Mouse (Mus musculus) C2C12 (cell line): ENCODE results near the gene Cntnap2. TPM values are rescaled to one million over a fixed set of nuclear protein-coding genes. Genes with fewer than 3 reads are reported as not detected.

Source experiments
- H3K27me3 ChIP-seq: one replicate; pipeline ENCODE4 v1.6.1; 2011; ENCODE audit not compliant: control insufficient read depth, insufficient read depth, insufficient read length
- H3K36me3 ChIP-seq: one replicate; pipeline ENCODE4 v1.6.1; 2011; ENCODE audit not compliant: control insufficient read depth, insufficient read depth
- H3K4me3 ChIP-seq: one replicate; pipeline ENCODE4 v1.5.1; 2011; ENCODE audit warnings: mild to moderate bottlenecking, control low read depth; ENCODE audit not compliant: poor library complexity, insufficient read depth, severe bottlenecking
- H3K79me2 ChIP-seq: one replicate; pipeline ENCODE4 v1.6.1; 2011; ENCODE audit not compliant: control insufficient read depth, insufficient read depth
- H3K79me3 ChIP-seq: one replicate; pipeline ENCODE4 v1.6.1; 2011; ENCODE audit warnings: low read depth, control low read depth
- H3ac ChIP-seq: one replicate; pipeline ENCODE3; 2011; ENCODE audit warnings: low read depth; ENCODE audit not compliant: control insufficient read depth, insufficient read length
- CEBPB ChIP-seq: IDR thresholded peaks from one replicate; pipeline ENCODE4 v1.6.1; 2011; ENCODE audit warnings: low read depth, mild to moderate bottlenecking, control low read depth, moderate library complexity
- CTCF ChIP-seq: IDR thresholded peaks from one replicate; pipeline ENCODE4 v1.5.1; 2011; ENCODE audit not compliant: control insufficient read depth, insufficient read depth, insufficient read length
- FOSL1 ChIP-seq: IDR thresholded peaks from one replicate; pipeline ENCODE4 v1.8.0; 2011; ENCODE audit warnings: mild to moderate bottlenecking, low read length; ENCODE audit not compliant: poor library complexity, insufficient read depth, severe bottlenecking
- MAX ChIP-seq: IDR thresholded peaks from one replicate; pipeline ENCODE4 v1.6.1; 2011; ENCODE audit warnings: mild to moderate bottlenecking, control low read depth
- MYOD1 ChIP-seq: IDR thresholded peaks from one replicate; pipeline ENCODE4 v1.6.1; 2011; ENCODE audit warnings: low read depth; ENCODE audit not compliant: control insufficient read depth, insufficient read length
- MYOG ChIP-seq: IDR thresholded peaks from one replicate; pipeline ENCODE4 v1.6.1; 2011; ENCODE audit not compliant: control insufficient read depth, insufficient read length; ENCODE audit errors: extremely low read depth
- USF1 ChIP-seq: IDR thresholded peaks from one replicate; pipeline ENCODE4 v1.6.1; 2011; ENCODE audit warnings: low read depth, mild to moderate bottlenecking, control low read depth, moderate library complexity
- polyA plus RNA-seq: library from polyadenylated mRNA; unstranded; fragments of >200 nt; fragmentation: generic; extraction: Trizol; gene quantifications from one replicate; pipeline ENCODE4 v1.2.1, GENCODE M21; 2012; ENCODE audit warnings: missing spikeins

Cntnap2 gene
- polyA plus RNA-seq, 1 experiment: 0.02 TPM

DNA sequence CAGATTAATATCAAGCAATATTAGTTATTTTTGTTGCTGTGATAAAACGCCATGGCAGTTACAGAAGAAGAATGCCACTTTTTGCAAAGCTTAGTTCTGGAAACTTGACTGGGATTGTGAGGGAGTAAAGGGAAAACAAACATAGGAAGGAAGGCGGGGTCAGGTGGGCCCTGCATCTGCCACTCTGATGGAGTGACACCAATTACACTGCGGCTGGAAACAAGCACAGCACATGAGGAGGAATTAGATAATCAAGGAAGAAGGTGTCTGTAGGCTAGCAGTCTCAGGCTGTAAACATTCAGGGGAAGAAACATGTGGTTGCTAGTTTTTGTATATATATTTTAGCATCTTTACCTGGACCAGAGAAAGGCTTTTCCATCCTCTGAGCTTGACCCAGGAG lies 2233.3 kb downstream of the Cntnap2 start:
- TF ChIP-seq MYOD1 (no peak), USF1 (no peak), MAX (no peak), FOSL1 (no peak), CTCF (no peak), CEBPB (no peak), MYOG (no peak)
- Histone ChIP-seq H3K79me3 (no peaks in the 10 kb centered on the region), H3K79me2 (no peaks in the 10 kb centered on the region), H3K4me3 (no peak overlapping the region), H3K27me3 (no peaks in the 10 kb centered on the region), H3K36me3 (no peaks in the 10 kb centered on the region), H3ac (no peak overlapping the region)

DNA sequence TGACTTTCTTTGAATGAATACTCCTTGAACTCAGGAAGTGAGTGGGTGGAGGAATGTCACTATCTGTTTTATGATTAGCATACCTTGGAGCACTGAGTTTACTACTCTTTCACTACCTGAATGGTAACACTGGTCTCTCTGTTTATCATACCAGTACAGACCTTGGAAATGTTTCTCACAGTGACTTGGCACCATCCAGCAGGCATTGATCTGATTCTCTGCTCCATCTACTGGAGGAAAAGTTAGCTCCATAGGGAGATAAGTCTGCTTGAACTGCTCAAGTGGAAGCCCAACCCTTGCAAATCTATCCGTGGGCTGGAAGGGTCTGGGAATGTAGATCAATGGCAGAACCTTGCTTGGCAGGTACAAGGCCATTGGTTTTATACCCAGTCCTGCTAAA lies 2235.3 kb downstream of the Cntnap2 start:
- Histone ChIP-seq H3K4me3 (no peak overlapping the region), H3K36me3 (no peaks in the 10 kb centered on the region), H3K27me3 (no peaks in the 10 kb centered on the region), H3K79me2 (no peaks in the 10 kb centered on the region), H3ac (no peak overlapping the region), H3K79me3 (no peaks in the 10 kb centered on the region)
- TF ChIP-seq CEBPB (no peak), FOSL1 (no peak), MAX (no peak), MYOG (no peak), MYOD1 (no peak), CTCF (no peak), USF1 (no peak)

DNA sequence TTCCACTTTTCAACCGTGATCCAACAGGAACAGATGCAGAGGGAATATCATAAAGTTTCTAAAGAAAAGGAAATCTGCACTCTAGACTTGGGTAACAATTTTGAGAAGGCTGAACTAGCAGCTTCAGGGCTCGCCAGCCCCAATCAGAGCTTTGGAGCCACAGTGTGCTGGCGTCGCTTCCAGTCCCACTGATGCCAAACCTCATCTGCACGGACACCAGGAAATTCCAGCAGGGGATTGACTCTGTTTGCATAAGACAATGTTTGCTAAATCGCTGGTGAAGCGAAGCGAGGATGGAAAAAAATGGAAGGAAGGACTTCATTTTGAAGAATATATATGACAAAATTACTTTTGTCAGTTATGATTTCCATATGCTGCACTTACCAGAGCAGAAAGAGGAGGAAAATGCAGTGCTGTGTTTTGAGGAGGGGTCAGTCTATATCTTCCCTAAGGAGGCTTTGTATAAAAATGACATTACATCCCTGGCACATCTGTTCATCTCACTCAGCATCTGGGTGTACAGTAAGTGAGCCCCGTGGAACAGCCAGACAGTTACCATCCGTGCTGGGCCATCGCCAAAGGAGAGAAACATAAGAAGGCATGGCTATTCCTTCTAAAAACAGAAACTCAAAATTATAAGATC lies 2245.8 kb downstream of the Cntnap2 start:
- peaks cover 4% of the 10 kb centered on the region for H3K27me3 ChIP-seq
- H3ac ChIP-seq: no peak overlapping the region
- H3K79me2 ChIP-seq: no peaks in the 10 kb centered on the region
- no peaks in the 10 kb centered on the region for H3K36me3 ChIP-seq
- TF ChIP-seq MAX (no peak), CTCF (no peak), FOSL1 (no peak), USF1 (no peak), CEBPB (no peak), MYOG (no peak), MYOD1 (no peak)
- H3K4me3 ChIP-seq: no peak overlapping the region
- no peaks in the 10 kb centered on the region for H3K79me3 ChIP-seq

- peaks cover 4% of the 10 kb centered on the region for H3K27me3 ChIP-seq
- no peaks in the 10 kb centered on the region for H3K79me2 ChIP-seq
- H3K36me3 ChIP-seq: no peaks in the 10 kb centered on the region
- no peak overlapping the region for H3K4me3 ChIP-seq
- TF ChIP-seq USF1 (no peak), CEBPB (no peak)
- no peaks in the 10 kb centered on the region for H3K79me3 ChIP-seq
- no peak overlapping the region for H3ac ChIP-seq
Observed at GRCm38 (mm10) chr6:47306065-47306798, 2247.1 kb downstream of the Cntnap2 start.

- no peaks in the 10 kb centered on the region for H3K79me3 ChIP-seq
- H3K79me2 ChIP-seq: no peaks in the 10 kb centered on the region
- peaks cover 4% of the 10 kb centered on the region for H3K27me3 ChIP-seq
- TF ChIP-seq CEBPB (no peak), MYOG (no peak), MAX (no peak), MYOD1 (no peak), USF1 (no peak), FOSL1 (no peak), CTCF (no peak)
- H3K4me3 ChIP-seq: no peak overlapping the region
- H3K36me3 ChIP-seq: no peaks in the 10 kb centered on the region
- H3ac ChIP-seq: no peak overlapping the region
Observed at GRCm38 (mm10) chr6:47306954-47307353, 2247.8 kb downstream of the Cntnap2 start.
